Mouse (Mus musculus) forebrain, embryonic 11.5 days (tissue): ENCODE results near the gene Cyp1a2. TPM values are rescaled to one million over a fixed set of nuclear protein-coding genes. Genes with fewer than 3 reads are reported as not detected.

Source experiments
- ATAC-seq: fragments of 200-750 bp; cut with Nextera tagmentation; replicated peaks from 2 replicates; pipeline ENCODE4 v1.8.0; 2017; ENCODE audit warnings: moderate TSS enrichment; ENCODE audit not compliant: low FRiP score
- DNase-seq: peaks from one replicate; pipeline ENCODE4 v3.0.0-alpha.2; 2017; ENCODE audit warnings: low spot score
- H3K27ac ChIP-seq: fragments of 300-500 bp; sonication (generic); 2 replicates; pipeline ENCODE4 v1.5.1; 2014; ENCODE audit warnings: low read depth, low read length
- H3K27me3 ChIP-seq: fragments of 300-500 bp; sonication (generic); 2 replicates; pipeline ENCODE4 v1.6.1; 2014; ENCODE audit warnings: mild to moderate bottlenecking, low read length, mixed read lengths; ENCODE audit not compliant: control insufficient read depth, insufficient read depth
- H3K36me3 ChIP-seq: fragments of 300-500 bp; sonication (generic); 2 replicates; pipeline ENCODE4 v1.6.1; 2014; ENCODE audit warnings: mild to moderate bottlenecking, low read length, moderate library complexity, mixed read lengths; ENCODE audit not compliant: control insufficient read depth, insufficient read depth
- H3K4me1 ChIP-seq: fragments of 300-500 bp; sonication (generic); replicated peaks from 2 replicates; pipeline ENCODE4 v1.6.1; 2014; ENCODE audit warnings: low read length, mixed read lengths; ENCODE audit not compliant: control insufficient read depth, insufficient read depth
- H3K4me2 ChIP-seq: fragments of 300-500 bp; sonication (generic); 2 replicates; pipeline ENCODE4 v1.6.1; 2014; ENCODE audit warnings: low read depth, mild to moderate bottlenecking, low read length, moderate library complexity, mixed read lengths; ENCODE audit not compliant: severe bottlenecking
- H3K4me3 ChIP-seq: fragments of 300-500 bp; sonication (generic); 2 replicates; pipeline ENCODE4 v1.5.1; 2014; ENCODE audit warnings: low read depth, low read length
- H3K9ac ChIP-seq: fragments of 300-500 bp; sonication (generic); 2 replicates; pipeline ENCODE4 v1.6.1; 2014; ENCODE audit warnings: low read length
- H3K9me3 ChIP-seq: fragments of 300-500 bp; sonication (generic); 2 replicates; pipeline ENCODE4 v1.6.1; 2016; ENCODE audit warnings: low read length, mixed read lengths; ENCODE audit not compliant: control insufficient read depth
- WGBS: fragments of 180-500 bp; shearing (Covaris S2); extraction: QIAGEN DNeasy Blood & Tissue Kit; methylation state at CpG from one replicate; pipeline ENCODE4 v1.1.7; 2014; 5-methylcytosine and 5-hydroxymethylcytosine counted together
- polyA plus RNA-seq: library from polyadenylated mRNA; unstranded; fragments of >200 nt; fragmentation: Nextera tagmentation; extraction: Ambion mirVana; gene quantifications from 2 replicates; pipeline ENCODE4 v1.2.1, GENCODE M21; 2014

Cyp1a2 gene
- polyA plus RNA-seq: not detected in 2 replicates

DNA sequence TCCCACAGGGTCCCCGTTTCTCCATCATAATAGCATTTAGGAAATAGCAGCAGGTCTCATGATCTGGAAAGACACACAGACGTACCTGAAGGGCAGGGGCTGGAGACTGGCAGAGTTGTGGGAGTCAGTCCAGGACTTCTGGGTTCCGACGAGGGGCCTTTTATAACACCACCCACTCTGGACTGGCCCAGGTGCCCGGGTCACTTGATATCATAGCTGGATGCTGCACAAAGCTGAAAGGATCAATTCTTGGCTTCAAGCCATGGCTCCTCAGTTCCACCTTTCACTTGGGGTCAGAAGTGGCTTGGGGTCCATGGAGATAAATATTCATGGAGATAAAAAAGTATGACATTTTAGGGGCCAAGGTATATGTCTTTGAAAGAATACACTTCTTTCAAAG, at the start of gene Cyp1a2:
TSS of gene Cyp1a2 (minus strand) at position 184 of the 400 bp plus-strand sequence.
- Histone ChIP-seq H3K27me3 (no peaks in the 10 kb centered on the region), H3K4me2 (no peak within 1 kb of the TSS), H3K4me1 (no peaks in the 10 kb centered on the region), H3K36me3 (no peaks in the 10 kb centered on the region), H3K9ac (no peak within 1 kb of the TSS), H3K27ac (no peak within 1 kb of the TSS), H3K9me3 (no peaks in the 10 kb centered on the region), H3K4me3 (no peak within 1 kb of the TSS)
- no peak for DNase-seq
- 76% methylated on average over 5 of the region's 5 CpGs for WGBS
- no peak for ATAC-seq

DNA sequence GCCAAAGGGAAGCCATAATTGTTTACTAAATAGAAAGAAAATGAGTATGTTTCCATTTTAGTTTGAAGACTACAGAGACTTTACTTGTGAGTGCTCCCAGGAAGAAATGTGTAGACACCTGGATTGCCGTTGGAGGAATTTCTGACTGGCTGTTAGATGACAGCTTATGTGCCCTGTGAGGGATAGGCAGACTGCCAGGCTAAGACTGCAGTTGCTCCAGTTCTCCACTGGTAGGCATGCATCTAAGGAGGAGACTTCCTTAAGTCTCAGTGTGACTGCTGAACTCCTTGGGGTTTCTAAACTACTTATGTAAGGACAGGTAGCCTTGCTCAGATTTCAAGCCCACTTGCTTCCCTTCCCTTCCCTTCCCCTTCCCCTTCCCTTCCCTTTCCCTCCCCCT, 44.8 kb upstream of the Cyp1a2 start:
- no peaks in the 10 kb centered on the region; the same call in 1 of the 2 replicates for H3K36me3 ChIP-seq
- H3K27ac ChIP-seq: no peak overlapping the region
- H3K9ac ChIP-seq: no peak overlapping the region
- ATAC-seq: no peak
- H3K27me3 ChIP-seq: no peaks in the 10 kb centered on the region
- no peak overlapping the region for H3K4me2 ChIP-seq
- no peak for DNase-seq
- H3K4me3 ChIP-seq: no peak overlapping the region
- no peaks in the 10 kb centered on the region for H3K4me1 ChIP-seq
- 96% methylated on average over 1 of the region's 1 CpGs for WGBS
- no peaks in the 10 kb centered on the region for H3K9me3 ChIP-seq

DNA sequence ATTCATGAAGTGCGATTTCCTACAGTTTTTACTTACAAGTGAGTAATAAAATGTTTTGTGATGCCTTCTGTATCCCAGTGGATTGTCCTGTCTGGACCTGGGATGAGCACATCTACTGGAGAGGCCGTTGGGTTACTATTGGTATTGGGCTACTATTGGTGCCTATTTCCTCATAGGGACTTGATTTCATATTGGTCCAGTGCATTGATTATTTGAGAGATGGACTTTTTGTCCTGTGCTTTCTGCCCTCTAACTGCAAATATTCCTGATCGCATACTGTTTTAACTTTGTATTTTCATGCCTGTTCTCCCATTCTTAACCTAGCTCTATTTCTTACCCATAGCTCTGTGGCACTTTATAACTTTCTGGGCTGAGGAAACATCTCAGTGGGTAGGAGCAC, 41.2 kb upstream of the Cyp1a2 start:
- Histone ChIP-seq H3K4me1 (no peaks in the 10 kb centered on the region), H3K27me3 (no peaks in the 10 kb centered on the region), H3K36me3 (peaks cover 3% of the 10 kb centered on the region; the same call in 1 of the 2 replicates), H3K9ac (no peak overlapping the region), H3K9me3 (no peaks in the 10 kb centered on the region), H3K4me2 (no peak overlapping the region), H3K4me3 (no peak overlapping the region), H3K27ac (no peak overlapping the region)
- 89% methylated on average over 3 of the region's 3 CpGs for WGBS
- ATAC-seq (no peak), DNase-seq (no peak)

DNA sequence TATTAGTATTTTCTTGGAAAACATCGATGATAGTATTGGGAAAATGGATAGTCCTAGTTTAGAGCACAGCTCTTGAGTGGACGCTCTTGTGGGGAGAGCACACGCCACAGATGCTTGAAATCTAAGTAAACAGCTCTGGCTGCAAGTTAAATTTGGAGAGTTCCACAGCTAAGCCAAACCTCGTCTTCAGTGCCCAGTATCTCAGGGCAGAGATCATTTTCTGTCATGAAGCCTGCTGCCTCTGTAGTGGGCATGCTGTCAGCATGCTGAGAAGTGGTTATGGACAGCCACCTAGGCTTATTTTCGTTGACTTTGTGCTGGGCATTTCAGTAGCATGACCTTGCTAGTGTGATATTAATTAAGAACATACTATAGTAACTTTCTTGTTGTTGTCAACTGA, 40.3 kb upstream of the Cyp1a2 start:
- peaks cover 3% of the 10 kb centered on the region; the same call in 1 of the 2 replicates for H3K36me3 ChIP-seq
- no peak overlapping the region for H3K4me2 ChIP-seq
- no peaks in the 10 kb centered on the region for H3K27me3 ChIP-seq
- H3K4me3 ChIP-seq: no peak overlapping the region
- H3K9ac ChIP-seq: no peak overlapping the region
- no peak overlapping the region for H3K27ac ChIP-seq
- WGBS: 92% methylated on average over 5 of the region's 5 CpGs
- no peaks in the 10 kb centered on the region for H3K4me1 ChIP-seq
- no peak for ATAC-seq
- DNase-seq: no peak
- no peaks in the 10 kb centered on the region for H3K9me3 ChIP-seq

DNA sequence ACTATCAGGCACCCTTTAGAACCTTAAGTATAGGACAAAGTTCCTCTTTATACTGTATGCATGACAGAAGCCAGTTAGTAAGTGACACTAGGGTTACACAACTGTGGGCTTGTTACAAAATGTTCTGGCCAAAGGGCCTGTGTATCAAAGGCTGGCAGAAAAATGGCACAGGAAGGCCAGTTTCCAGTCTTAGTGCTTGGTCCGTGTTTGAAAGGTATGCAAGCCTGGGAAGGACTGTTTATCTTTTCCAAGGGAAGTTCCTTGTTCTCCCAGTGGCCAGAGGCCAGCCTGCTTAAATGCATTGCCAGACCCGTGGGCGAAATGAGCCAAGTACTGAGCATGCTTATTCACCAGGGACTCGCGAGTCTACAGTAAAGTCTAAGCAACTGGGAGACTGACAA, 39.8 kb upstream of the Cyp1a2 start:
- no peak overlapping the region for H3K27ac ChIP-seq
- peaks cover 3% of the 10 kb centered on the region; the same call in 1 of the 2 replicates for H3K36me3 ChIP-seq
- H3K4me3 ChIP-seq: no peak overlapping the region
- no peak overlapping the region for H3K4me2 ChIP-seq
- ATAC-seq: no peak
- H3K9me3 ChIP-seq: no peaks in the 10 kb centered on the region
- no peak overlapping the region for H3K9ac ChIP-seq
- WGBS: 82% methylated on average over 5 of the region's 5 CpGs
- H3K27me3 ChIP-seq: no peaks in the 10 kb centered on the region
- no peak for DNase-seq
- no peaks in the 10 kb centered on the region for H3K4me1 ChIP-seq

DNA sequence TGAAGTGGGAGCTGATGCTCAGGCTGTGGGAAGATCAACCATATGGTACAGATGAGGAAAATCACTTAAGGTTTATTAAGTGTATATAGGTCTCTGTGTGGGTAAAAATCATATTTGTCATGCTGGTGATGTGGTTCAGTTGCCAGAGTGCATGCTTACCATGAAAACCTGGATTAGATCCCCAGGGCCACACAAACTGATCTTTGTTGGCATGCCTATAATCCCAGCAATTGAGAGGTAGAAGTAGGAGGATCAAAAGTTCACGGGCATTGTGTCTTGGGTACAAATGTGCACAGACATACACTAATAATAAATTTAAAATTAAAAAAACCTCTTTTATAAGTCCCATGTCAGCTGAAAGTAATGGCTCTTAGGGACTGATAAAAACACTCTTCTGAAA, 38.9 kb upstream of the Cyp1a2 start:
- Histone ChIP-seq H3K4me1 (no peaks in the 10 kb centered on the region), H3K36me3 (peaks cover 3% of the 10 kb centered on the region; the same call in 1 of the 2 replicates), H3K27ac (no peak overlapping the region), H3K9me3 (no peaks in the 10 kb centered on the region), H3K27me3 (no peaks in the 10 kb centered on the region), H3K9ac (no peak overlapping the region), H3K4me2 (no peak overlapping the region), H3K4me3 (no peak overlapping the region)
- WGBS: 86% methylated on average over 1 of the region's 1 CpGs
- DNase-seq (no peak), ATAC-seq (no peak)

DNA sequence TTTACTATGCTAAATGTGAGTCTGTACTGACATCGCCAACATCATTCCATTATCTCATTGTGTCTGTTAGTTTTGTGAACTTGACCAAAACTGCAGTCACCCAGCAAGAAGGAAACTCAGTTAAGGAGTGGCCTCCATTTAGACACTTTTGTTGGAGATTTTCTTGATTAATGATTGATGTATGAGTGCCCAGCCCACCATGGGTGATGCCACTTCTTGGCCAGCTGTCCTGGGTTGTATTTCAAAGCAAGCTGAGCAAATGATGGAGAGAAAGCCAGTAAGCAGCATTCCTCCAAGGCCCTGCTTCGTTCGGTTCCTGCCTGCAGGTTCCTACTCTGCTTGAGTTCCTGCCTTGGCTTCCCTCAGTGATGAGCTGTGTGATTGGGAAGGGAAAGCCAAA, 37.2 kb upstream of the Cyp1a2 start:
- 92% methylated on average over 3 of the region's 3 CpGs for WGBS
- ATAC-seq: no peak
- Histone ChIP-seq H3K4me1 (no peaks in the 10 kb centered on the region), H3K9me3 (no peaks in the 10 kb centered on the region), H3K4me2 (no peak overlapping the region), H3K27ac (no peak overlapping the region), H3K36me3 (peaks cover 3% of the 10 kb centered on the region; the same call in 1 of the 2 replicates), H3K27me3 (no peaks in the 10 kb centered on the region), H3K9ac (no peak overlapping the region), H3K4me3 (no peak overlapping the region)
- DNase-seq: no peak

DNA sequence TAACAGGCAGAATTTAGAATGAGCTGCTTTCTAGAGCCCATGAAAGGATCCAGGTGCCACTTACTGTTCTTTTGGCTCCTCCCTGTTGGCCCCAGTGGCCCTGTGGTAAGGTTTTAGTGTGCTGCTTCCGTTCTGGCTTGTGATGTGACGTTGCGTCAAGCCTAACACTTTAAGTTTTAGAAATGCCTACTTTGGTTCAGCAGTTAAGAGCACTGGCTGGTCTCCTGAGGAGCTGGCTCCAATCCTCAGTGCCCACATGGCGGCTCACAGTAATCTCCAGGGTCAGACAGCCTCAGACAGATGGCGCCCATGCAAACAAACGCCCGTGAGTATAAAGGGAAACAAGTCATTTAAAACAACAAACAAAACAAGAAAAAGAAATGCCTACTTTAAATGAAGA, 34.9 kb upstream of the Cyp1a2 start:
- Histone ChIP-seq H3K9me3 (no peaks in the 10 kb centered on the region), H3K9ac (no peak overlapping the region), H3K36me3 (peaks cover 5% of the 10 kb centered on the region; the same call in 1 of the 2 replicates), H3K4me3 (no peak overlapping the region), H3K27me3 (no peaks in the 10 kb centered on the region), H3K27ac (no peak overlapping the region), H3K4me1 (no peaks in the 10 kb centered on the region), H3K4me2 (no peak overlapping the region)
- ATAC-seq (no peak), DNase-seq (no peak)
- 90% methylated on average over 7 of the region's 7 CpGs for WGBS

DNA sequence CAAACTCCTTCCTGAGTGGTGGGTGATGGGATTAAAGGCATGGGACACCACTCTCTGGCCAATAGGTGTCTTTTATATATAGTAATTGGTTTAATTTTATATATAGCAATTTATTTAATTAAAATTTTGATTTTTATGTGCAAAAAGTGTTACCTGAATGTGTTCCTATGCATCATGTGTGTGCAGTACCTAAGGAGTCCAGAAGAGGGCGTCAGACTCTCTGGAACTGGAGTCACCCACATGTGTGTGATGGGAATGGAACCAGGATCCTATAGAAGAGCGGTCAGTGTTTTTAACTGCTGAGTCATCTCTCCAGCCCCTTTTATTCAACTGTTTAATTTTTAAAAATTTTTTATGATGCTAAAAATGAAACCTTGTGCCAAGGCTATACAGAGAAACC, 28.7 kb upstream of the Cyp1a2 start:
- no peak for DNase-seq
- no peaks in the 10 kb centered on the region for H3K27me3 ChIP-seq
- H3K27ac ChIP-seq: no peak overlapping the region
- no peak overlapping the region for H3K4me3 ChIP-seq
- no peak for ATAC-seq
- H3K9ac ChIP-seq: no peak overlapping the region
- no peak overlapping the region for H3K4me2 ChIP-seq
- H3K4me1 ChIP-seq: peaks cover 2% of the 10 kb centered on the region; the same call in 1 of the 2 replicates
- H3K36me3 ChIP-seq: peaks cover 3% of the 10 kb centered on the region; the same call in 1 of the 2 replicates
- no peaks in the 10 kb centered on the region; the same call in 1 of the 2 replicates for H3K9me3 ChIP-seq
- WGBS: 76% methylated on average over 2 of the region's 2 CpGs
